Mouse (Mus musculus) inflammation-experienced regulatory T-cells, adult 16 weeks (primary cell): Measurements from ENCODE around the gene Zkscan6. TPM values are rescaled to one million over a fixed set of nuclear protein-coding genes. Genes with fewer than 3 reads are reported as not detected.

Experiments used
- polyA plus RNA-seq: library from polyadenylated mRNA; unstranded; fragments of 100-300 nt; shearing (Covaris generic); gene quantifications from one replicate; pipeline ENCODE4 v1.2.1, GENCODE M21; 2017

The Zkscan6 gene
- polyA plus RNA-seq, result 39.3 TPM

GRCm38 (mm10) chr11:65806909-65807504 is at the start of gene Zkscan6:
Gene Zkscan6, plus strand, starts transcription at chr11:65807175.

GRCm38 (mm10) chr11:65788154-65788553 is 18.8 kb upstream of the Zkscan6 start, which contains the start of gene Map2k4:
Gene Map2k4, minus strand, starts transcription at chr11:65788297.

Other genes starting within 250 kb of the Zkscan6 start
- 41.5 TPM for gene Map2k4, start 18.9 kb upstream of the Zkscan6 start, polyA plus RNA-seq